Mouse (Mus musculus): ENCODE measurements around the gene Gm20767. TPM values are rescaled to one million over a fixed set of nuclear protein-coding genes. Genes with fewer than 3 reads are reported as not detected.
"Not testable (repeated sequence)": the region's sequence is repeated elsewhere in the genome, so short reads cannot be mapped to it uniquely, and the experiment has no call there.

Gm20767 gene
- polyA plus RNA-seq, 1 experiment from 2014 or later, result not detected

DNA sequence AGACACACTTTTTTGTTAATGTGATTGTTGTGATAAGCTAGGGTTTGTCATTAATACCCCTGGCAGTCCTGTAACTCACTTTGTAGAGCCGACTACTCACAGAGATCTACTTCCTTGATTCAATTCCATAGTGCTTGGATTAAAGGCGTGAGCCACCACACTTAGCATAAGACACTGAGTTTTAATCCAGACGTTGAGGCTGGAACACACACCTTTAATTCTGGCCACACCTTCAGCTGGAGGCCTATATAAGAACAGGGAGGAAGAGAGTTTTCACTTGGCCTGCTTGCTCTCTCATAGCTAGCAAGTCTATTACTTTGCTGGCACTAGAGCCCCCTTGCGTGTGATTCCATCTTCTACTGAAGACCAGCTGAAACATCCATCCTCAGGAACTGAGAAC lies 32.1 kb downstream of the Gm20767 start, which contains the start of gene Gm21818:
Gene Gm21818, plus strand, starts transcription at position 301 of the 400 bp plus-strand sequence.
- not testable (repeated sequence) for ATAC-seq (ENCODE audit: insufficient number of reproducible peaks, low FRiP score); H3K4me2 ChIP-seq; H3K4me1 ChIP-seq (replicated peaks); H3K9ac ChIP-seq; H3K9me3 ChIP-seq (replicated peaks); H3K4me3 ChIP-seq; H3K36me3 ChIP-seq; H3K27ac ChIP-seq (ENCODE audit: poor library complexity, severe bottlenecking); H3K27me3 ChIP-seq (replicated peaks)
- 62% methylated on average over 4 of the region's 4 CpGs for WGBS

- not testable (repeated sequence) for H3K27ac ChIP-seq (ENCODE audit: poor library complexity, severe bottlenecking); H3K27me3 ChIP-seq (replicated peaks); H3K36me3 ChIP-seq; ATAC-seq (ENCODE audit: insufficient number of reproducible peaks, low FRiP score); H3K4me2 ChIP-seq; H3K9ac ChIP-seq; H3K4me3 ChIP-seq; H3K9me3 ChIP-seq (replicated peaks); H3K4me1 ChIP-seq (replicated peaks)
- WGBS, result 61% methylated on average over 7 of the region's 8 CpGs
These were observed 56.3 kb downstream of the Gm20767 start for GRCm38 (mm10) chr13:120196189-120196821.

Other genes with a start within 250 kb of the Gm20767 start
- gene Tcstv1, start 245.5 kb upstream of the Gm20767 start, polyA plus RNA-seq (2016; fragmentation: Nextera tagmentation; extraction: Ambion mirVana), result not detected in 2 replicates
- not detected in 2 replicates for gene Gm21761, start 211.0 kb upstream of the Gm20767 start, polyA plus RNA-seq (2016; fragmentation: Nextera tagmentation; extraction: Ambion mirVana)
- not detected in 2 replicates for gene B020031M17Rik, start 189.4 kb upstream of the Gm20767 start, polyA plus RNA-seq (2016; fragmentation: Nextera tagmentation; extraction: Ambion mirVana)
- not detected in 2 replicates for gene Gm36079, start 113.2 kb upstream of the Gm20767 start, polyA plus RNA-seq (2016; fragmentation: Nextera tagmentation; extraction: Ambion mirVana)
- not detected in 2 replicates for gene Gm21188, start 88.1 kb upstream of the Gm20767 start, polyA plus RNA-seq (2016; fragmentation: Nextera tagmentation; extraction: Ambion mirVana)
- gene Gm21818, start 32.2 kb downstream of the Gm20767 start, polyA plus RNA-seq (2016; fragmentation: Nextera tagmentation; extraction: Ambion mirVana), result not detected in 2 replicates
- not detected in 2 replicates for gene Gm21762, start 75.7 kb downstream of the Gm20767 start, polyA plus RNA-seq (2016; fragmentation: Nextera tagmentation; extraction: Ambion mirVana)
- not detected in 2 replicates for gene Gm21731, start 98.9 kb downstream of the Gm20767 start, polyA plus RNA-seq (2016; fragmentation: Nextera tagmentation; extraction: Ambion mirVana)
- not detected in 2 replicates for gene AF067061, start 122.9 kb downstream of the Gm20767 start, polyA plus RNA-seq (2016; fragmentation: Nextera tagmentation; extraction: Ambion mirVana)
- gene BC147527, start 160.1 kb downstream of the Gm20767 start, polyA plus RNA-seq (2016; fragmentation: Nextera tagmentation; extraction: Ambion mirVana), result not detected in 2 replicates
- gene Tcstv3, start 176.6 kb downstream of the Gm20767 start, polyA plus RNA-seq (2016; fragmentation: Nextera tagmentation; extraction: Ambion mirVana), result not detected in 2 replicates